Mouse (Mus musculus) ES-E14 (cell line): Measurements from ENCODE around the gene Psmd11. TPM values are rescaled to one million over a fixed set of nuclear protein-coding genes. Genes with fewer than 3 reads are reported as not detected.
A peak's percentile ranks its signal among the peaks of the same experiment; 100 is the strongest.
"Not testable (repeated sequence)": the region's sequence is repeated elsewhere in the genome, so short reads cannot be mapped to it uniquely, and the experiment has no call there.

Experiments used
- DNase-seq: peaks from one replicate; pipeline ENCODE4 v3.0.0-alpha.2; 2013; ENCODE audit warnings: low read depth, low spot score
- H3K27ac ChIP-seq: 2 replicates; pipeline ENCODE4 v1.5.1; 2012; ENCODE audit warnings: low read depth, mild to moderate bottlenecking, low read length, moderate library complexity, mixed read lengths; ENCODE audit not compliant: poor library complexity, insufficient read depth, severe bottlenecking
- H3K36me3 ChIP-seq: 2 replicates; pipeline ENCODE4 v1.6.1; 2012; ENCODE audit warnings: mild to moderate bottlenecking, low read length, moderate library complexity, mixed read lengths; ENCODE audit not compliant: control insufficient read depth, poor library complexity, insufficient read depth, severe bottlenecking
- H3K4me1 ChIP-seq, 2 experiments: fragments of 150-350 bp in 1 of 2; sonication (generic) in 1 of 2; 2 replicates each; pipeline ENCODE4 v1.6.1; 2012; ENCODE audit warnings: low read length in 2 of 2, mild to moderate bottlenecking in 1 of 2, mixed read lengths in 1 of 2; ENCODE audit not compliant: control insufficient read depth in 2 of 2, insufficient read depth in 2 of 2, poor library complexity in 1 of 2
- H3K4me3 ChIP-seq, 2 experiments: fragments of 150-350 bp in 1 of 2; sonication (generic) in 1 of 2; 2 replicates each; pipeline ENCODE4 v1.5.1; 2012; ENCODE audit warnings: low read length in 2 of 2, low read depth in 1 of 2, mild to moderate bottlenecking in 1 of 2, mixed read lengths in 1 of 2; ENCODE audit not compliant: insufficient read depth in 1 of 2, poor library complexity in 1 of 2, severe bottlenecking in 1 of 2
- H3K9ac ChIP-seq: 2 replicates; pipeline ENCODE4 v1.6.1; 2012; ENCODE audit warnings: low read depth, mild to moderate bottlenecking, low read length, mixed read lengths; ENCODE audit not compliant: poor library complexity, insufficient read depth, severe bottlenecking
- H3K9me3 ChIP-seq: fragments of 150-350 bp; sonication (generic); 2 replicates; pipeline ENCODE4 v1.6.1; 2012; ENCODE audit warnings: low read depth, mild to moderate bottlenecking, low read length; ENCODE audit not compliant: control insufficient read depth, insufficient read depth
- CHD2 ChIP-seq: IDR thresholded peaks from 2 replicates; pipeline ENCODE4 v1.6.1; 2014; ENCODE audit warnings: mild to moderate bottlenecking, low read depth, low read length, inconsistent platforms
- HCFC1 ChIP-seq: IDR thresholded peaks from 2 replicates; pipeline ENCODE4 v1.6.1; 2012; ENCODE audit warnings: low read length, inconsistent platforms, borderline replicate concordance; ENCODE audit not compliant: insufficient read depth
- MAFK ChIP-seq: IDR thresholded peaks from 2 replicates; pipeline ENCODE4 v1.6.1; 2014; ENCODE audit warnings: mild to moderate bottlenecking, low read depth, low read length, inconsistent platforms; ENCODE audit not compliant: insufficient read depth
- ZC3H11A ChIP-seq: IDR thresholded peaks from 2 replicates; pipeline ENCODE4 v1.6.1; 2012; ENCODE audit warnings: low read depth, mild to moderate bottlenecking, inconsistent platforms, low read length, borderline replicate concordance
- ZNF384 ChIP-seq: IDR thresholded peaks from 2 replicates; pipeline ENCODE4 v1.6.1; 2012; ENCODE audit warnings: low read depth, low read length, inconsistent platforms
- in situ Hi-C, 2 experiments: fragments of 600-800 bp; cut with MboI; formaldehyde crosslinking; loops; one replicate each; pipeline ENCODE4 v1.15.1; 2025; ENCODE audit warnings: low sequenced_read_pairs in 2 of 2, inconsistent platforms in 1 of 2; ENCODE audit not compliant: unreplicated experiment in 2 of 2
- total RNA-seq: library from RNA; depleted of rRNA; stranded (reverse); fragments of 300-350 nt; gene quantifications from 2 replicates; pipeline ENCODE4 v1.2.3, GENCODE M21; 2012

Gene Psmd11
- total RNA-seq, 1 experiment = 106 TPM

GRCm38 (mm10) chr11:80391407-80392120 is 36.9 kb upstream of the Psmd11 start:
- Histone ChIP-seq H3K27ac (no peak overlapping the region), H3K9ac (no peak overlapping the region), H3K4me3 (no peak overlapping the region), H3K9me3 (no peaks in the 10 kb centered on the region), H3K4me1 (no peaks in the 10 kb centered on the region), H3K36me3 (peaks cover 37% of the 10 kb centered on the region)
- in situ Hi-C loops = loop anchor here (5.0 to 10.0 kb wide), 2 partner anchors 357 to 384 kb away; no protein-coding TSS in a partner anchor
- no peak for DNase-seq
- TF ChIP-seq ZC3H11A (no peak), CHD2 (no peak), HCFC1 (no peak), MAFK (no peak), ZNF384 (no peak)

GRCm38 (mm10) chr11:80395930-80396329 is 32.5 kb upstream of the Psmd11 start:
- in situ Hi-C loops = loop anchor here in 1 of 2 experiments (10.0 kb wide), 1 partner anchor 361 kb away; no protein-coding TSS in a partner anchor
- no peak for DNase-seq
- TF ChIP-seq HCFC1 = no peak
- no peak for TF ChIP-seq ZNF384
- TF ChIP-seq MAFK = no peak
- TF ChIP-seq CHD2 = no peak
- no peak for TF ChIP-seq ZC3H11A

GRCm38 (mm10) chr11:80396617-80397016 is 31.8 kb upstream of the Psmd11 start:
- H3K9ac ChIP-seq = no peak overlapping the region
- H3K4me1 ChIP-seq = no peaks in the 10 kb centered on the region
- H3K9me3 ChIP-seq = no peaks in the 10 kb centered on the region
- in situ Hi-C loops = loop anchor here in 1 of 2 experiments (10.0 kb wide), 1 partner anchor 362 kb away; no protein-coding TSS in a partner anchor
- DNase-seq = no peak
- H3K4me3 ChIP-seq = no peak overlapping the region
- H3K36me3 ChIP-seq = peaks cover 32% of the 10 kb centered on the region
- TF ChIP-seq MAFK = no peak
- TF ChIP-seq ZNF384 = no peak
- TF ChIP-seq HCFC1 = no peak
- no peak for TF ChIP-seq ZC3H11A
- no peak for TF ChIP-seq CHD2
- no peak overlapping the region for H3K27ac ChIP-seq

More at GRCm38 (mm10) chr11:80395930-80396329, 32.5 kb upstream of the Psmd11 start:
- Histone ChIP-seq H3K9ac (no peak overlapping the region), H3K4me1 (no peaks in the 10 kb centered on the region), H3K36me3 (peaks cover 37% of the 10 kb centered on the region), H3K4me3 (no peak overlapping the region), H3K9me3 (no peaks in the 10 kb centered on the region), H3K27ac (no peak overlapping the region)

GRCm38 (mm10) chr11:80407878-80408277 is 20.5 kb upstream of the Psmd11 start:
- peaks cover 12% of the 10 kb centered on the region for H3K36me3 ChIP-seq
- H3K4me1 ChIP-seq, DNase-seq, H3K27ac ChIP-seq, H3K9me3 ChIP-seq, in situ Hi-C loops, H3K4me3 ChIP-seq, H3K9ac ChIP-seq: not testable (repeated sequence)
- TF ChIP-seq ZNF384 = peak; percentile 64

GRCm38 (mm10) chr11:80410377-80410776 is 18.0 kb upstream of the Psmd11 start:
- no peak overlapping the region for H3K9ac ChIP-seq

More at GRCm38 (mm10) chr11:80410377-80410776, 18.0 kb upstream of the Psmd11 start:
- no peak for DNase-seq
- Histone ChIP-seq H3K4me1 (no peaks in the 10 kb centered on the region), H3K9me3 (no peaks in the 10 kb centered on the region), H3K36me3 (peaks cover 4% of the 10 kb centered on the region; the same call in 1 of the 2 replicates), H3K4me3 (no peak overlapping the region), H3K27ac (no peak overlapping the region)
- TF ChIP-seq HCFC1 (no peak), ZNF384 (no peak), CHD2 (no peak), ZC3H11A (no peak), MAFK (no peak)
- in situ Hi-C loops = no loop called here
